8 mouse cellular contexts compared by ENCODE assay signal in the genomic region with DNA sequence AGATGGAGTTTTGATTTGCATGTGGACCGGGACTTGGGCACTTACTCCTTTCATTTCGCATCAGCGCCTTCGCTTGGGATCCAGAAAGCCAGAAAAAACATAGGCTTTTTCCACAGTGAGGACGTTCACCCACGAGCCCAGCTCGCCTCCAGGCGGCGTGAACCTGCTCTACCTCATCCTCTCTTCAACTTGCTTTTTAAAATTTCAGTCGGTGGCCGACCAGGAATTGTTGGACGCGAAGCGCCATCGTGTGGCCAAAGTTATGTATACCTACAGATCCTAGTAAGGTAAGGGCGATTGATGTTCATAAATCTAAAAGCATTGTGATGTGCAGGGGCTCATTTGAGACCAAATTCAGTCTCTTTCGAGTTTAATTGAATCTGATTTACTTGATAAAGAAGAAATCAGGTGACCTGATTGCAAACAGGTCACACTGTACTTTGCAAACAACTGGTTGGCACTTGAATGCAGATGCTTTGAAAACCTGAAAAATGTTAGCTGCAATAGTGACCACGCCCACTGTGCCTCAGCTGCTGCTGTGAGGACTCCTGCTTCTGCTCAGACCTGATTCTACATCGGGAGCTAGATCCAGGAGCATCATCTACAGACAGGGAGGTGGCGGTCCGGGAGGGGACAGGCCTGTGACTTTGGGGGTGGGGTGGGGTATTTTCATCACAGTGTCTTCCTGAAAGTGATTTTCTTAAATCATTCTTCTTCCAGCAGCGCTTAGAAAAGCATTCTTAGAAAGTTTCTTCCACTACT. TPM values are rescaled to one million over a fixed set of nuclear protein-coding genes. Genes with fewer than 3 reads are reported as not detected.
DNase-seq lines count a peak whose midpoint lies in the region; ATAC-seq and TF ChIP-seq lines count a peak whose summit lies in the region.

No protein-coding gene starts in this region.

- no peak overlapping the region for H3K27ac ChIP-seq in hindbrain, postnatal 0 days

- H3K4me3 ChIP-seq in hindbrain, postnatal 0 days (ENCODE audit: low read length) = no peak overlapping the region
- H3K4me3 ChIP-seq in megakaryocyte, embryonic 14.5 days (replicated peaks) = peak overlapping the region; percentile 85

- peak overlapping the region; percentile 45 for H3K4me2 ChIP-seq in hindbrain, postnatal 0 days (ENCODE audit: low read depth, low read length)

- H3K9me3 ChIP-seq in hindbrain, postnatal 0 days (ENCODE audit: low read length) = no peaks in the 10 kb centered on the region
- H3K9me3 ChIP-seq in megakaryocyte, embryonic 14.5 days = peaks cover 7% of the 10 kb centered on the region

- DNase-seq in ZHBTc4 (ENCODE audit: low read depth, low spot score) = peak; percentile 78
- peak; percentile 87 to 91 for DNase-seq in cerebellum, postnatal 36 days
- DNase-seq in gastrocnemius, adult 8-10 months (ENCODE audit: low spot score in 2 of 2) = peak; percentile 33 to 59
- DNase-seq in hindbrain, postnatal 0 days (ENCODE audit: low spot score) = peak; percentile 97
- peak; percentile 73 for DNase-seq in left cerebral cortex, adult 11 months (ENCODE audit: low spot score)
- peak; percentile 87 for DNase-seq in right cerebral cortex, adult 18-20 months
- DNase-seq in urinary bladder, adult 2 months (ENCODE audit: low spot score) = peak; percentile 57

- H3K4me1 ChIP-seq in hindbrain, postnatal 0 days (ENCODE audit: insufficient read depth, low read length) = peaks cover 10% of the 10 kb centered on the region; the same call in 1 of the 2 replicates
- no peaks in the 10 kb centered on the region for H3K4me1 ChIP-seq in megakaryocyte, embryonic 14.5 days

- H3K9ac ChIP-seq in hindbrain, postnatal 0 days (replicated peaks; ENCODE audit: low read length) = no peak overlapping the region

- no peaks in the 10 kb centered on the region for H3K36me3 ChIP-seq in hindbrain, postnatal 0 days (ENCODE audit: insufficient read depth, low read length)
- no peaks in the 10 kb centered on the region for H3K36me3 ChIP-seq in megakaryocyte, embryonic 14.5 days (replicated peaks; ENCODE audit: low read length)

- no peaks in the 10 kb centered on the region for H3K27me3 ChIP-seq in hindbrain, postnatal 0 days (ENCODE audit: insufficient read depth, low read length)
- peaks cover 25% of the 10 kb centered on the region for H3K27me3 ChIP-seq in megakaryocyte, embryonic 14.5 days (replicated peaks)

- peak; percentile 86 for ATAC-seq in hindbrain, postnatal 0 days

- 16% methylated on average over 22 of the region's 22 CpGs for WGBS in hindbrain, postnatal 0 days

- TF ChIP-seq CTCF in hindbrain, postnatal 0 days (IDR thresholded peaks at IDR 0.05; ENCODE audit: low read depth) = peak; percentile 95

RNA-seq across cellular contexts. Expression of a gene that starts 1.5 kb away (rescaled TPM):
- not detected for total RNA-seq in gastrocnemius, adult 8-10 months (2022)
- total RNA-seq in hindbrain, postnatal 0 days (2014; rRNA removed) = 0.83 and 2.2 TPM in 2 replicates
- polyA plus RNA-seq in hindbrain, postnatal 0 days (2015; fragmentation: Nextera tagmentation; extraction: Ambion mirVana) = 0.80 and 0.83 TPM in 2 replicates
- polyA plus RNA-seq in megakaryocyte, embryonic 14.5 days (2012; ENCODE audit: insufficient read depth, low replicate concordance) = not detected in 2 replicates
- not detected in 2 replicates for polyA plus RNA-seq in urinary bladder, adult 2 months (2012; rRNA removed)

Comparison
In these comparisons a context has a peak if more than half of its experiments do, and no peak if none do; other contexts are left out.
1. DNase-seq: peak in every context shown above with its lines; median percentile 97 in hindbrain, postnatal 0 days; 89 in cerebellum, postnatal 36 days; 87 in right cerebral cortex, adult 18-20 months; 78 in ZHBTc4; 73 in left cerebral cortex, adult 11 months; 57 in urinary bladder, adult 2 months; 46 in gastrocnemius, adult 8-10 months.